Mouse (Mus musculus): ENCODE data around the gene Trap1. TPM values are rescaled to one million over a fixed set of nuclear protein-coding genes. Genes with fewer than 3 reads are reported as not detected.
"Not testable (repeated sequence)": the region's sequence is repeated elsewhere in the genome, so short reads cannot be mapped to it uniquely, and the experiment has no call there.

Trap1 gene
- polyA plus RNA-seq, 1 experiment from 2014 or later: 49.2 TPM

GRCm38 (mm10) chr16:4032341-4032748 is 45.3 kb downstream of the Trap1 start:
- no peak for ATAC-seq (ENCODE audit: low FRiP score, low TSS enrichment)
- no peaks in the 10 kb centered on the region for H3K9me3 ChIP-seq (ENCODE audit: control insufficient read depth, low read length)
- peaks cover 11% of the 10 kb centered on the region for H3K36me3 ChIP-seq (ENCODE audit: control insufficient read depth, insufficient read depth, low read length)
- WGBS: 94% methylated on average over 6 of the region's 6 CpGs
- DNase-seq: no peak
- no peak overlapping the region for H3K4me3 ChIP-seq (replicated peaks; ENCODE audit: low read depth, low read length)
- H3K27me3 ChIP-seq (ENCODE audit: control insufficient read depth, insufficient read depth, low read length): no peaks in the 10 kb centered on the region
- no peak overlapping the region for H3K4me2 ChIP-seq (ENCODE audit: low read length)
- H3K27ac ChIP-seq (replicated peaks; ENCODE audit: low read depth, low read length): no peak overlapping the region
- no peak overlapping the region for H3K9ac ChIP-seq (replicated peaks; ENCODE audit: low read length)
- no peaks in the 10 kb centered on the region for H3K4me1 ChIP-seq (ENCODE audit: control insufficient read depth, insufficient read depth, low read length)

- ATAC-seq (ENCODE audit: low FRiP score, low TSS enrichment) (no peak), DNase-seq (no peak)
- H3K27ac ChIP-seq (replicated peaks; ENCODE audit: low read depth, low read length): no peak overlapping the region
- H3K4me3 ChIP-seq (replicated peaks; ENCODE audit: low read depth, low read length): no peak overlapping the region
- no peaks in the 10 kb centered on the region for H3K4me1 ChIP-seq (ENCODE audit: control insufficient read depth, insufficient read depth, low read length)
- no peaks in the 10 kb centered on the region for H3K9me3 ChIP-seq (ENCODE audit: control insufficient read depth, low read length)
- no peaks in the 10 kb centered on the region for H3K27me3 ChIP-seq (ENCODE audit: control insufficient read depth, insufficient read depth, low read length)
- H3K9ac ChIP-seq (replicated peaks; ENCODE audit: low read length): no peak overlapping the region
- 74% methylated on average over 4 of the region's 6 CpGs for WGBS
- H3K36me3 ChIP-seq (ENCODE audit: control insufficient read depth, insufficient read depth, low read length): peaks cover 4% of the 10 kb centered on the region
- no peak overlapping the region for H3K4me2 ChIP-seq (ENCODE audit: low read length)
These were observed 46.0 kb downstream of the Trap1 start for GRCm38 (mm10) chr16:4031441-4032274.

GRCm38 (mm10) chr16:4030501-4030900 is 47.1 kb downstream of the Trap1 start:
- Histone ChIP-seq H3K9ac (replicated peaks; ENCODE audit: low read length) (no peak overlapping the region), H3K4me1 (ENCODE audit: control insufficient read depth, insufficient read depth, low read length) (no peaks in the 10 kb centered on the region), H3K27me3 (ENCODE audit: control insufficient read depth, insufficient read depth, low read length) (no peaks in the 10 kb centered on the region), H3K4me3 (replicated peaks; ENCODE audit: low read depth, low read length) (no peak overlapping the region), H3K27ac (replicated peaks; ENCODE audit: low read depth, low read length) (no peak overlapping the region), H3K36me3 (ENCODE audit: control insufficient read depth, insufficient read depth, low read length) (no peaks in the 10 kb centered on the region), H3K9me3 (ENCODE audit: control insufficient read depth, low read length) (no peaks in the 10 kb centered on the region), H3K4me2 (ENCODE audit: low read length) (no peak overlapping the region)
- ATAC-seq (ENCODE audit: low FRiP score, low TSS enrichment): no peak
- DNase-seq: no peak
- WGBS: 96% methylated on average over 10 of the region's 10 CpGs

GRCm38 (mm10) chr16:4029371-4029841 is 48.2 kb downstream of the Trap1 start:
- Histone ChIP-seq H3K4me2 (ENCODE audit: low read length) (no peak overlapping the region), H3K9ac (replicated peaks; ENCODE audit: low read length) (no peak overlapping the region), H3K4me1 (ENCODE audit: control insufficient read depth, insufficient read depth, low read length) (no peaks in the 10 kb centered on the region), H3K27ac (replicated peaks; ENCODE audit: low read depth, low read length) (no peak overlapping the region), H3K27me3 (ENCODE audit: control insufficient read depth, insufficient read depth, low read length) (no peaks in the 10 kb centered on the region), H3K9me3 (ENCODE audit: control insufficient read depth, low read length) (no peaks in the 10 kb centered on the region), H3K36me3 (ENCODE audit: control insufficient read depth, insufficient read depth, low read length) (no peaks in the 10 kb centered on the region), H3K4me3 (replicated peaks; ENCODE audit: low read depth, low read length) (no peak overlapping the region)
- 70% methylated on average over 5 of the region's 5 CpGs for whole genome bisulfite sequencing
- ATAC-seq (ENCODE audit: low FRiP score, low TSS enrichment): no peak
- DNase-seq: no peak

GRCm38 (mm10) chr16:4027211-4027610 is 50.4 kb downstream of the Trap1 start:
- H3K4me1 ChIP-seq (ENCODE audit: control insufficient read depth, insufficient read depth, low read length): no peaks in the 10 kb centered on the region
- no peak overlapping the region for H3K27ac ChIP-seq (replicated peaks; ENCODE audit: low read depth, low read length)
- no peak overlapping the region for H3K9ac ChIP-seq (replicated peaks; ENCODE audit: low read length)
- H3K4me3 ChIP-seq (replicated peaks; ENCODE audit: low read depth, low read length): no peak overlapping the region
- DNase-seq (no peak), ATAC-seq (ENCODE audit: low FRiP score, low TSS enrichment) (no peak)
- no peak overlapping the region for H3K4me2 ChIP-seq (ENCODE audit: low read length)
- no peaks in the 10 kb centered on the region for H3K27me3 ChIP-seq (ENCODE audit: control insufficient read depth, insufficient read depth, low read length)
- H3K9me3 ChIP-seq (ENCODE audit: control insufficient read depth, low read length): no peaks in the 10 kb centered on the region
- WGBS: 84% methylated on average over 3 of the region's 3 CpGs
- H3K36me3 ChIP-seq (ENCODE audit: control insufficient read depth, insufficient read depth, low read length): no peaks in the 10 kb centered on the region

- Histone ChIP-seq H3K36me3 (ENCODE audit: control insufficient read depth, insufficient read depth, low read length) (no peaks in the 10 kb centered on the region), H3K4me3 (replicated peaks; ENCODE audit: low read depth, low read length) (no peak overlapping the region), H3K4me1 (ENCODE audit: control insufficient read depth, insufficient read depth, low read length) (no peaks in the 10 kb centered on the region), H3K9me3 (ENCODE audit: control insufficient read depth, low read length) (no peaks in the 10 kb centered on the region), H3K9ac (replicated peaks; ENCODE audit: low read length) (no peak overlapping the region), H3K27me3 (ENCODE audit: control insufficient read depth, insufficient read depth, low read length) (no peaks in the 10 kb centered on the region), H3K4me2 (ENCODE audit: low read length) (no peak overlapping the region), H3K27ac (replicated peaks; ENCODE audit: low read depth, low read length) (no peak overlapping the region)
- no peak for DNase-seq
- WGBS: 59% methylated on average over 1 of the region's 1 CpGs
- ATAC-seq (ENCODE audit: low FRiP score, low TSS enrichment): no peak
These were observed 51.0 kb downstream of the Trap1 start for GRCm38 (mm10) chr16:4026672-4027071.

- ATAC-seq (ENCODE audit: low FRiP score, low TSS enrichment): no peak
- H3K9ac ChIP-seq (replicated peaks; ENCODE audit: low read length): no peak overlapping the region
- H3K9me3 ChIP-seq (ENCODE audit: control insufficient read depth, low read length): no peaks in the 10 kb centered on the region
- H3K27ac ChIP-seq (replicated peaks; ENCODE audit: low read depth, low read length): no peak overlapping the region
- no peaks in the 10 kb centered on the region for H3K36me3 ChIP-seq (ENCODE audit: control insufficient read depth, insufficient read depth, low read length)
- H3K27me3 ChIP-seq (ENCODE audit: control insufficient read depth, insufficient read depth, low read length): no peaks in the 10 kb centered on the region
- no peaks in the 10 kb centered on the region for H3K4me1 ChIP-seq (ENCODE audit: control insufficient read depth, insufficient read depth, low read length)
- DNase-seq: no peak
- 79% methylated on average over 4 of the region's 4 CpGs for WGBS
- H3K4me2 ChIP-seq (ENCODE audit: low read length): no peak overlapping the region
- H3K4me3 ChIP-seq (replicated peaks; ENCODE audit: low read depth, low read length): no peak overlapping the region
These were observed 54.9 kb downstream of the Trap1 start for GRCm38 (mm10) chr16:4022719-4023118.

GRCm38 (mm10) chr16:4021241-4021640 is 56.4 kb downstream of the Trap1 start:
- Histone ChIP-seq H3K9me3 (ENCODE audit: control insufficient read depth, low read length) (no peaks in the 10 kb centered on the region), H3K27ac (replicated peaks; ENCODE audit: low read depth, low read length) (no peak overlapping the region), H3K27me3 (ENCODE audit: control insufficient read depth, insufficient read depth, low read length) (no peaks in the 10 kb centered on the region), H3K4me3 (replicated peaks; ENCODE audit: low read depth, low read length) (no peak overlapping the region), H3K4me1 (ENCODE audit: control insufficient read depth, insufficient read depth, low read length) (no peaks in the 10 kb centered on the region), H3K9ac (replicated peaks; ENCODE audit: low read length) (no peak overlapping the region), H3K36me3 (ENCODE audit: control insufficient read depth, insufficient read depth, low read length) (no peaks in the 10 kb centered on the region), H3K4me2 (ENCODE audit: low read length) (no peak overlapping the region)
- 65% methylated on average over 1 of the region's 1 CpGs for WGBS
- DNase-seq (no peak), ATAC-seq (ENCODE audit: low FRiP score, low TSS enrichment) (no peak)

- not testable (repeated sequence) for H3K27me3 ChIP-seq (ENCODE audit: control insufficient read depth, insufficient read depth, low read length); H3K4me1 ChIP-seq (ENCODE audit: control insufficient read depth, insufficient read depth, low read length); H3K27ac ChIP-seq (replicated peaks; ENCODE audit: low read depth, low read length); DNase-seq; H3K4me2 ChIP-seq (ENCODE audit: low read length); H3K36me3 ChIP-seq (ENCODE audit: control insufficient read depth, insufficient read depth, low read length); H3K9me3 ChIP-seq (ENCODE audit: control insufficient read depth, low read length); H3K9ac ChIP-seq (replicated peaks; ENCODE audit: low read length); H3K4me3 ChIP-seq (replicated peaks; ENCODE audit: low read depth, low read length); ATAC-seq (ENCODE audit: low FRiP score, low TSS enrichment)
- WGBS: 85% methylated on average over 6 of the region's 6 CpGs
These were observed 60.2 kb downstream of the Trap1 start for GRCm38 (mm10) chr16:4017466-4017865.
